Mouse (Mus musculus) kidney, postnatal 0 days (tissue): ENCODE measurements at regions not wholly inside any gene's neighbourhood (a gene's known extent, or its start where the extent isn't known, plus 50 kb on each side); places are given as distances from the start of the nearest gene placed in this dataset.
A peak's percentile ranks its signal among the peaks of the same experiment; 100 is the strongest.

ENCODE experiments used
- ATAC-seq: fragments of 200-750 bp; cut with Nextera tagmentation; replicated peaks from 2 replicates; pipeline ENCODE4 v1.8.0; 2017; ENCODE audit warnings: low read depth, moderate number of reproducible peaks, moderate TSS enrichment, moderate library complexity; ENCODE audit not compliant: low FRiP score
- DNase-seq: peaks from one replicate; pipeline ENCODE4 v3.0.0-alpha.2; 2016; ENCODE audit warnings: low spot score
- H3K27ac ChIP-seq: fragments of 300-500 bp; sonication (generic); 2 replicates; pipeline ENCODE4 v1.5.1; 2014; ENCODE audit warnings: mild to moderate bottlenecking
- H3K27me3 ChIP-seq: fragments of 300-500 bp; sonication (generic); 2 replicates; pipeline ENCODE4 v1.6.1; 2014; ENCODE audit warnings: low read length, mixed read lengths; ENCODE audit not compliant: insufficient read depth
- H3K36me3 ChIP-seq: fragments of 300-500 bp; sonication (generic); 2 replicates; pipeline ENCODE4 v1.6.1; 2014; ENCODE audit warnings: low read length, mixed read lengths; ENCODE audit not compliant: insufficient read depth
- H3K4me1 ChIP-seq: fragments of 300-500 bp; sonication (generic); replicated peaks from 2 replicates; pipeline ENCODE4 v1.6.1; 2014; ENCODE audit warnings: antibody characterized with exemption, low read length, mixed read lengths; ENCODE audit not compliant: insufficient read depth
- H3K4me2 ChIP-seq: fragments of 300-500 bp; sonication (generic); 2 replicates; pipeline ENCODE4 v1.6.1; 2014; ENCODE audit warnings: mild to moderate bottlenecking, low read length, moderate library complexity, mixed read lengths
- H3K4me3 ChIP-seq: fragments of 300-500 bp; sonication (generic); replicated peaks from 2 replicates; pipeline ENCODE4 v1.5.1; 2014; ENCODE audit warnings: low read depth, low read length
- H3K9ac ChIP-seq: fragments of 300-500 bp; sonication (generic); 2 replicates; pipeline ENCODE4 v1.6.1; 2014; ENCODE audit warnings: low read depth, low read length
- H3K9me3 ChIP-seq: fragments of 300-500 bp; sonication (generic); replicated peaks from 2 replicates; pipeline ENCODE4 v1.6.1; 2016; ENCODE audit warnings: low read length, inconsistent platforms, mixed read lengths
- CTCF ChIP-seq: IDR thresholded peaks from 2 replicates; pipeline ENCODE4 v1.5.1; 2016; ENCODE audit warnings: antibody characterized with exemption, low read depth, mild to moderate bottlenecking, moderate library complexity
- WGBS: fragments of 180-500 bp; shearing (Covaris S2); extraction: QIAGEN DNeasy Blood & Tissue Kit; methylation state at CpG from one replicate; pipeline ENCODE4 v1.1.7; 2014; 5-methylcytosine and 5-hydroxymethylcytosine counted together

GRCm38 (mm10) chr9:47346527-47347111, 183.4 kb upstream of the Cadm1 start:
- Histone ChIP-seq H3K27ac (no peak overlapping the region), H3K36me3 (no peaks in the 10 kb centered on the region), H3K4me1 (no peaks in the 10 kb centered on the region), H3K9ac (no peak overlapping the region), H3K4me3 (no peak overlapping the region), H3K4me2 (no peak overlapping the region), H3K9me3 (no peaks in the 10 kb centered on the region), H3K27me3 (no peaks in the 10 kb centered on the region)
- TF ChIP-seq CTCF, result no peak
- DNase-seq, result no peak
- no peak for ATAC-seq
- 44% methylated on average over 2 of the region's 2 CpGs for WGBS

DNA sequence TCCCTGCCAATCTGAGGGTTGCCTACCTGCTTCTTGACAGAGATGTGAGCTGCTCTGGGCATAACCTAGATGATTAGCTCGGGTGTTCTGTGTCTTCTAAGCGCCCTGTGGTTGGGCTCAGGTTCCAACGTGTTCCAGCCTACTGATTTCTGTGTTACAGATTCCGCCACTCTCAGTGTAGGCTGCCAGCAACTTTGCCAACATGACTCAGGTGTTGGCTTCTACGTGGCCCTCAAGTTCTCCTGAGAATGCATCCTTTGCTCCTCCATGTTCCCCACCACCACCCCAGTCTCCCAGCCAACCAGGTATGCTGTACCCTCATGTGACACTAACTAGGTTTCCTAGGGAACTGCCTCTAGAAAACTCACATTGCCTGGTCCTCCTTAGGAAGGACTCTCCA, 179.7 kb upstream of the Cadm1 start:
- Histone ChIP-seq H3K36me3 (no peaks in the 10 kb centered on the region), H3K4me3 (no peak overlapping the region), H3K27me3 (no peaks in the 10 kb centered on the region), H3K4me2 (no peak overlapping the region), H3K27ac (no peak overlapping the region), H3K9me3 (no peaks in the 10 kb centered on the region), H3K4me1 (no peaks in the 10 kb centered on the region), H3K9ac (no peak overlapping the region)
- no peak for DNase-seq
- no peak for TF ChIP-seq CTCF
- WGBS, result 55% methylated on average over 5 of the region's 5 CpGs
- no peak for ATAC-seq

DNA sequence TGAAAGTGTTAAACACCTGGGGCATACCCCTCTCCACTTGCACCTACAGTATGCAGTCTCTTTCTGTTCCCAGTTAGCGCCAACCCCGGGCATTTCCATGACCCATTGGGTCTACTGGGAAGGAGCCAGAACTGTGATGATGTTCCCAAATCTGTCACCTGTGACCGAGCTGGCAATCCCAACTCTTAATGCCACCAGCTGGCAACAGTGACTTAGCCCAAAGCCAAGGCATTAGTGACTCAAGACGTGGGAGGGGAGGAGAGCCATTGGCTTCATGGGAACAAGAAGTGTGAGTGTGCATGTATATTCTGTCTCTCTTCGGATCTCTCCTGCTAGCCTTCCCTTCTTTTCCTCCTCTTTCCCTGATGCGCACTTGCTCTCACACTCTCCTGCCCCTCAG, 178.9 kb upstream of the Cadm1 start:
- Histone ChIP-seq H3K4me1 (no peaks in the 10 kb centered on the region), H3K36me3 (no peaks in the 10 kb centered on the region), H3K4me2 (no peak overlapping the region), H3K27ac (no peak overlapping the region), H3K4me3 (no peak overlapping the region), H3K9ac (no peak overlapping the region), H3K27me3 (no peaks in the 10 kb centered on the region), H3K9me3 (no peaks in the 10 kb centered on the region)
- no peak for TF ChIP-seq CTCF
- ATAC-seq, result no peak
- 87% methylated on average over 6 of the region's 6 CpGs for WGBS
- DNase-seq, result no peak

GRCm38 (mm10) chr9:47353017-47353416, 177.0 kb upstream of the Cadm1 start:
- ATAC-seq, result peak; percentile 57; the same call in 1 of the 2 replicates
- Histone ChIP-seq H3K27me3 (no peaks in the 10 kb centered on the region), H3K4me1 (no peaks in the 10 kb centered on the region), H3K9me3 (no peaks in the 10 kb centered on the region), H3K4me3 (no peak overlapping the region), H3K36me3 (no peaks in the 10 kb centered on the region), H3K9ac (no peak overlapping the region), H3K4me2 (no peak overlapping the region), H3K27ac (no peak overlapping the region)
- 13% methylated on average over 2 of the region's 2 CpGs for WGBS
- no peak for TF ChIP-seq CTCF
- DNase-seq, result no peak

GRCm38 (mm10) chr9:47353972-47354371, 176.0 kb upstream of the Cadm1 start:
- Histone ChIP-seq H3K4me1 (no peaks in the 10 kb centered on the region), H3K9ac (no peak overlapping the region), H3K4me3 (no peak overlapping the region), H3K4me2 (no peak overlapping the region), H3K27ac (no peak overlapping the region), H3K36me3 (no peaks in the 10 kb centered on the region), H3K27me3 (no peaks in the 10 kb centered on the region), H3K9me3 (no peaks in the 10 kb centered on the region)
- TF ChIP-seq CTCF, result no peak
- DNase-seq (no peak), ATAC-seq (no peak)
- 77% methylated on average over 5 of the region's 5 CpGs for WGBS

DNA sequence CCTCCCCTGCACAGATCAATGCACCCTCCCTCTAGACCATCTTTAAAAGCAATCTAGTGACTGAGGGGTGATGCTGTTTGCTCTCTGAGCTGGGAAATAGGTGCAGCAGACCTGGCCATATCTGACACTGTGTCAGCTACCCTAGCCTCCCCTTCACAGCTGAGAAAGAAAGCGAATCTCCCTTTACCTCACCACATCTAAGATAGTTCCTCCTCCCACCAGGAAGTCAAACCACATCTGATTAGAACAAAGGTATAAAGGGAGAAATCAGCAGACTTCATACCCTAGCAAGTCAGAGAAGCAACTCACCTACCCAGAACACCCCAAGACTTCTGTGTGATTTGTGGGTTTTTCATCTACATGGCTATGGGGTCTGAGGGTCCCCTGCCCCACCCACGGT, 175.6 kb upstream of the Cadm1 start:
- 83% methylated on average over 2 of the region's 2 CpGs for WGBS
- no peaks in the 10 kb centered on the region for H3K36me3 ChIP-seq
- ATAC-seq (no peak), DNase-seq (no peak)
- no peak for TF ChIP-seq CTCF
- H3K4me1 ChIP-seq, result no peaks in the 10 kb centered on the region
- H3K4me2 ChIP-seq, result no peak overlapping the region
- H3K9ac ChIP-seq, result no peak overlapping the region
- no peak overlapping the region for H3K4me3 ChIP-seq
- H3K27me3 ChIP-seq, result no peaks in the 10 kb centered on the region
- no peak overlapping the region for H3K27ac ChIP-seq
- H3K9me3 ChIP-seq, result no peaks in the 10 kb centered on the region

DNA sequence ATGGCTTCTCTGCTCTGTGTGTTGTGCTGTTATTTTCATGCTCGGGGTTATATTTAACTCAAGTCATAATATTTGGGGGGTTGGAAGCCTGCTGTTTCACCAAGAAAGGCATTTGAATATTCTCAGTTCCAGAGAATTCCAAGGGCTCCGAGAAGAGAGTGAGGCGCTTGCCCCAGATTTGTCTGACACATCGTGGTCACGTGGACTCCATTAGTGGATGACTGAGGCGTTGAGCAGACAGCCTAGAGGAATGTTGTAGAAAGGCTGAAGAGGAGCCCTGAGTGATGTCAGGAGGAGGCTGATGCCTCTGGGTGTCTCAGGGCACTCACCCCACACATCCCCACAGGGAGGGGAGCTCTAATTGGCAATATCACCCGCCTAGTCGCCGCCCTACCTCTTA, 175.1 kb upstream of the Cadm1 start:
- H3K9ac ChIP-seq, result no peak overlapping the region
- WGBS, result 88% methylated on average over 9 of the region's 9 CpGs
- no peak overlapping the region for H3K4me3 ChIP-seq
- H3K4me1 ChIP-seq, result no peaks in the 10 kb centered on the region
- H3K36me3 ChIP-seq, result no peaks in the 10 kb centered on the region
- no peak overlapping the region for H3K27ac ChIP-seq
- no peak for TF ChIP-seq CTCF
- ATAC-seq, result no peak
- no peak overlapping the region for H3K4me2 ChIP-seq
- no peaks in the 10 kb centered on the region for H3K9me3 ChIP-seq
- H3K27me3 ChIP-seq, result no peaks in the 10 kb centered on the region
- DNase-seq, result no peak
